ENCODE assay signal across 9 mouse cellular contexts in genomic region chr8:12978726-12979125, GRCm38 (mm10). TPM values are rescaled to one million over a fixed set of nuclear protein-coding genes. Genes with fewer than 3 reads are reported as not detected.
DNase-seq lines count a peak whose midpoint lies in the region; ATAC-seq and TF ChIP-seq lines count a peak whose summit lies in the region.
"Had no signal": no experiment of that assay in that cellular context is flagged by ENCODE, and none has a peak within 500 bp of the region (broad histone marks: within the 10 kb centered on the region; RNA-seq: fewer than 3 reads in every experiment).

No protein-coding gene starts in this region.

- H3K36me3 ChIP-seq in spleen, adult 2 months (ENCODE audit: control insufficient read depth, insufficient read depth, low read length) = no peaks in the 10 kb centered on the region
- peaks cover 97% of the 10 kb centered on the region for H3K36me3 ChIP-seq in hindbrain, embryonic 13.5 days

- H3K4me2 ChIP-seq in hindbrain, embryonic 13.5 days = no peak overlapping the region
- H3K4me2 ChIP-seq: heart, embryonic 13.5 days had no signal

- ATAC-seq in hindbrain, embryonic 13.5 days (ENCODE audit: low FRiP score) = peak; percentile 40; the same call in 1 of the 2 replicates

- no peaks in the 10 kb centered on the region for H3K4me1 ChIP-seq in spleen, adult 2 months (ENCODE audit: control insufficient read depth, insufficient read depth, insufficient read length)
- H3K4me1 ChIP-seq in hindbrain, embryonic 13.5 days (replicated peaks) = no peaks in the 10 kb centered on the region

- no peak overlapping the region for H3K4me3 ChIP-seq in spleen, adult 2 months (ENCODE audit: extremely low read depth, insufficient read depth, insufficient read length)
- no peak overlapping the region for H3K4me3 ChIP-seq in hindbrain, embryonic 13.5 days
- H3K4me3 ChIP-seq: heart, embryonic 13.5 days had no signal

- H3K9ac ChIP-seq in hindbrain, embryonic 13.5 days = no peak overlapping the region
- H3K9ac ChIP-seq: heart, embryonic 13.5 days had no signal

- no peak for TF ChIP-seq POLR2A in spleen, adult 2 months (IDR thresholded peaks at IDR 0.05; ENCODE audit: low read depth, low read length)

- H3K27ac ChIP-seq in spleen, adult 2 months (ENCODE audit: insufficient read depth, low read length) = no peak overlapping the region
- H3K27ac ChIP-seq in hindbrain, embryonic 13.5 days = no peak overlapping the region
- H3K27ac ChIP-seq: heart, embryonic 13.5 days had no signal

- H3K27me3 ChIP-seq in spleen, adult 2 months (ENCODE audit: control insufficient read depth, insufficient read depth, low read length) = no peaks in the 10 kb centered on the region
- H3K27me3 ChIP-seq in hindbrain, embryonic 13.5 days = no peaks in the 10 kb centered on the region

- H3K9me3 ChIP-seq in hindbrain, embryonic 13.5 days = no peaks in the 10 kb centered on the region; the same call in none of the 2 replicates

- WGBS in spleen, adult 2 months = 44% methylated on average over 5 of the region's 5 CpGs
- 26% methylated on average over 5 of the region's 5 CpGs for WGBS in hindbrain, embryonic 13.5 days

- peak; percentile 61; the same call in 1 of the 2 replicates for TF ChIP-seq CTCF in spleen, adult 2 months (IDR thresholded peaks at IDR 0.05; ENCODE audit: extremely low read depth, insufficient read depth, insufficient read length, insufficient replicate concordance)

- DNase-seq in spleen, adult 2 months (ENCODE audit: low read depth in 1 of 2, low spot score in 2 of 2) = peak in 1 of 2 experiments; percentile 12
- DNase-seq in spleen, adult 12 weeks (ENCODE audit: low spot score) = no peak
- peak; percentile 69 for DNase-seq in c-Kit-positive CD71-negative TER-119-negative erythroid progenitor cells, embryonic 14.5 days (ENCODE audit: low read depth)
- DNase-seq in fibroblast of lung, adult 2 months (ENCODE audit: low read depth) = peak; percentile 38
- DNase-seq in liver = peak; percentile 64
- peak; percentile 26 to 37 for DNase-seq in natural killer cell, adult 2 months (ENCODE audit: low spot score in 2 of 2)
- DNase-seq in thymus, postnatal 4 days = peak; percentile 80

RNA-seq across cellular contexts. Expression of gene F7, which starts 47.1 kb away (rescaled TPM):
- polyA plus RNA-seq in spleen, adult 2 months (2012; rRNA removed) = 0.27 and 0.48 TPM in 2 replicates
- polyA plus RNA-seq in hindbrain, embryonic 13.5 days (2015; fragmentation: Nextera tagmentation; extraction: Ambion mirVana) = 0.13 TPM in 1 of 2 replicates, not detected in the other
- polyA plus RNA-seq: heart, embryonic 13.5 days had no signal

RNA-seq across cellular contexts. Expression of gene F10, which starts 58.4 kb away (rescaled TPM):
- polyA plus RNA-seq in spleen, adult 2 months (2012; rRNA removed) = 2.5 and 2.7 TPM in 2 replicates
- 0.61 and 0.69 TPM in 2 replicates for polyA plus RNA-seq in hindbrain, embryonic 13.5 days (2015; fragmentation: Nextera tagmentation; extraction: Ambion mirVana)
